Mouse (Mus musculus): ENCODE measurements around the gene Ccdc33.

GRCm38 (mm10) chr9:58091623-58092425 is 26.8 kb downstream of the Ccdc33 start:
- TF ChIP-seq CTCF (IDR thresholded peaks at IDR 0.05; ENCODE audit: low read depth) (no peak), EP300 (IDR thresholded peaks at IDR 0.05; ENCODE audit: low read depth) (no peak)

Data from liver, embryonic 14.5 days (tissue).